Mouse (Mus musculus): ENCODE data around the gene Zfp524.
"Not testable (repeated sequence)": the region's sequence is repeated elsewhere in the genome, so short reads cannot be mapped to it uniquely, and the experiment has no call there.

Gene Zfp524

GRCm38 (mm10) chr7:5014251-5015117 is at the start of gene Zfp524, which contains the start of gene Fiz1:
Zfp524 (plus strand) TSS chr7:5014415.
Fiz1 (minus strand) TSS chr7:5014697.
- DNase-seq (ENCODE audit: low read depth, low spot score), result peak; percentile 96

- DNase-seq (ENCODE audit: low read depth, low spot score), result no peak
Measured at GRCm38 (mm10) chr7:4964988-4965387, 49.2 kb upstream of the Zfp524 start.

GRCm38 (mm10) chr7:4971068-4971467 is 43.1 kb upstream of the Zfp524 start, which contains the start of gene Sbk3:
Sbk3 (minus strand) TSS chr7:4971168.
- no peak for DNase-seq (ENCODE audit: low read depth, low spot score)

GRCm38 (mm10) chr7:4971710-4972109 is 42.5 kb upstream of the Zfp524 start:
- no peak for DNase-seq (ENCODE audit: low read depth, low spot score)

GRCm38 (mm10) chr7:4972321-4973047 is 41.7 kb upstream of the Zfp524 start:
- DNase-seq (ENCODE audit: low read depth, low spot score), result no peak

- DNase-seq (ENCODE audit: low read depth, low spot score), result no peak
Measured at GRCm38 (mm10) chr7:4975455-4975854, 38.8 kb upstream of the Zfp524 start.

DNA sequence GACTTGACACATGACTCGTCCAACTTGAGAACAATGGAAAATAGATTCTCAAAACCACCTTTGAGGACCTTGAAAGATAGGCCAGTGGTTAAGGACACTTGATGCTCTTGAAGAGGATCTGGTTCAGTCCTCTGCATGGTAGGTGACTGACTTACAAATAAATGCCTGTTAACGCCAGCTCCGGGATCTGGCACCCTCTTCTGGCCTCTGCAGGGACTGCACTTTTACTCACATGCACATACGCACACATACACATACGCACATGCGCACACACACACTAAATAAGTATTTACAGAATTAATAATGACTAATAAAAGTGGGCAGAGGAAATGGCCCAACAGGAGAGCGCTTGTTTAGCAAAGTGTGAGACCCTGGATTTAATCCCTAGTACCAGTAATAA is 37.4 kb upstream of the Zfp524 start:
- no peak for DNase-seq (ENCODE audit: low read depth, low spot score)

- DNase-seq (ENCODE audit: low read depth, low spot score), result no peak
Measured at GRCm38 (mm10) chr7:4988250-4988649, 26.0 kb upstream of the Zfp524 start.

- no peak for DNase-seq (ENCODE audit: low read depth, low spot score)
Measured at GRCm38 (mm10) chr7:4993347-4993998, 20.7 kb upstream of the Zfp524 start.

DNA sequence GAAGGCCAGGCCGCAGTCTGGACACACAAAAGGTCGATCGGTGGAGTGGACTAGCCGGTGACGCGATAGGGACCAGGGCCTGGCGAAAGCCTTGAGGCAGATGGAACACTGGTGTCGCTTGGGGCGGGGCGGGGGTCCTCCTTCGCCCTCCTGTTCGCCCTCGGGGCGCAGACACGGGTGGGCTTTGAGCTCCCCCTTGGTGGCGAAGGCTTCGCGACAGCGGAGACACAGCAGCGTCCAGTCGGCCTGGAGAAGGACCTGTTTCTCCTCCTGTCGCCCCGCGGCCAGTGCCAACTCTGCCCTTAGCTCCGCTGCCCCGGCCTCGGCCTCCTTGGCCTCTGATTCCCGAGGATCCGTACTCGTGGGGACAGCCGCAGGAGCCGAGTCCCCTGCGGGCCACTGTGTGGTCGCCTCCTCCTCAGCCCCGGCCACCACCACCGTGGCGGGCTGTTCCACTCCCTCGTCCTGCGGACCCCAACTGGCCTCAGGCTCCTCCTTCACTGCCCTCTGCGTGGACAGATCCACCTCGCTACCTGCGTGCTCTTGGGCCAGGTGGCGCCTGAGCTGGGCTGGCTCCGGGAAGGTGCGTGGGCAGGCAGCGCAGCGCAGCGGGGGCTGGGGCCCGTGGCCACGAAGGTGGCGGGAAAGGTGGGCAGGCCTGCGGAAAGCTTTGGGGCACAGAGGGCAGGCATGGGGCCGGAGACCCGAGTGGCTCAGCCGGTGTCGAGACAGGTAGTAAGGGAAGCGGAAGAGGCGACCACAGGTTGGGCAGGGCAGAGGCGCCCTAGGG is 20.0 kb upstream of the Zfp524 start:
- DNase-seq (ENCODE audit: low read depth, low spot score), result no peak

DNA sequence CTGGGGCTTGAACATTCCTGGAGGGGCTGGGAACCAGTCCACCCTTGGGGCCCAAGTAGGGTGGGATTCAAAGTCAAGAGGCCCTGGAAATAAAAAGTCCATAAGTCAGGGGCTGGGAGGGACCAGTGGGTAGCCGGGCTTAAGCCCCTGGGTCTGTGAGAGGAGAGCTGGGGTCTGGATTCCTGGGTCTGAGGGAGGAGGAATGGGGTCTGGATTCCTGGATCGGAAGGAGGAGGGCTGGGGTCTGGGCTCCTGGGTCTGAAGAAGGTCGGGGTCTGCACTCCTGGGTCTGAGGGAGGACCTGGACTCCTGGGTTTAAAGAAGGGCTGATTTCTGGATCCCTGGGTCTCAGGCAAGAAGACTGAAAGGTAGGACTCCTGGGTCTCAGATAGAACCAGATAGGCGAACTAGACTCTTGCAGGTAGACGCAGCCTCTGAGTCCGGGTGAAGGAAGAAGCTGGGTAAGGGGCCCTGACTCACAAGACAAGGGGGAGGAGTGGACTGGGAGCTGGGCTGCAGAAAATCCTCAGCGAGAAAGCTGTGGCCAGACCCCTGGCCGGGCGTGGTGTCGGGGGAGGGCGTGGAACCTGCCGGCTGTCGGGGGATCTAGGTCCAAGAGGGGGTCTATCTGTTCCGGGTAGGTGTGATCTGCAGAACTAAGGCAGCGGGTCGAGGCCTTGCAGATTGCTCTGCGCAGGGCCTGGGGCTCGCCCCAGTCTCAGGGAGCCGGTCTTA is 18.8 kb upstream of the Zfp524 start:
- no peak for DNase-seq (ENCODE audit: low read depth, low spot score)

GRCm38 (mm10) chr7:4996003-4996895 is 18.0 kb upstream of the Zfp524 start, which contains the start of gene Zfp579:
Zfp579 (minus strand) TSS chr7:4996158.
- no peak for DNase-seq (ENCODE audit: low read depth, low spot score)

DNA sequence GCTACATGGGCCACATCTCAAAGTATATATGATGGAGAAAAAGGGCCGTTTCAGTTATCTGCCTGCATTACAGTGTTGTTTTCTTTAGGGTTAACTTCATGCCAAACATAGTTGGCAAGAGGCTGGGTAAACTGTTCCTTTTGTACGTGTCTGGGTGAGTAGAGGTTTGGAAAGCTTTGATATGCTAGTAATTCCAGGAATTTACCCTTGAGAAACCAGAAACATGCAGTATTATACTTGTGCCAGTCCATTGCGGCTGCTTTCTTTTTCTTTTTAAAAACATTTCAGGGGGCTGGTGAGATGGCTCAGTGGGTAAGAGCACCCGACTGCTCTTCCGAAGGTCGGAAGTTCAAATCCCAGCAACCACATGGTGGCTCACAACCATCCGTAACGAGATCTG is 17.3 kb upstream of the Zfp524 start:
- no peak for DNase-seq (ENCODE audit: low read depth, low spot score)

- DNase-seq (ENCODE audit: low read depth, low spot score), result no peak
Measured at GRCm38 (mm10) chr7:4999876-5000275, 14.3 kb upstream of the Zfp524 start.

DNA sequence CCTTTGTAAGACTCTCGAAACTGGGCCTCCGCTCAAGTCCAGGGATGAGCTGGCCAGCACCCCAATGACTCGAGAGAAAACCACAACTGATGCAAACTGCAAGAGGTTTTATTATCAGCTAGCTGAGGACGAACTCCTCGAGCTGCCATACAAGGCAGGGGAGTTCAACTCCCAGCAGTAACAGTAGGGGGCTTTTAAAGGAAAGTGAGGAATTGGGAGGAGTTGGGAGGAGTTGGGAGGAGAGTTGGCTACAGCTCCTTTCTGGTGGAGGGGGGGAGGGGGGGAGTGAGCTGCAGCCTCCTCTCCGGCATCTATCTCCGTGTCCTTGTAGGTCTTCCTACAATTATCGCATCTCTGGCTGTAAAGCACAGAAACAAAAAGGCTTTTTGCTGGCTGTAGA is 11.3 kb upstream of the Zfp524 start:
- DNase-seq (ENCODE audit: low read depth, low spot score), result not testable (repeated sequence)

- DNase-seq (ENCODE audit: low read depth, low spot score), result no peak
Measured at GRCm38 (mm10) chr7:5008229-5008628, 6.0 kb upstream of the Zfp524 start.

DNA sequence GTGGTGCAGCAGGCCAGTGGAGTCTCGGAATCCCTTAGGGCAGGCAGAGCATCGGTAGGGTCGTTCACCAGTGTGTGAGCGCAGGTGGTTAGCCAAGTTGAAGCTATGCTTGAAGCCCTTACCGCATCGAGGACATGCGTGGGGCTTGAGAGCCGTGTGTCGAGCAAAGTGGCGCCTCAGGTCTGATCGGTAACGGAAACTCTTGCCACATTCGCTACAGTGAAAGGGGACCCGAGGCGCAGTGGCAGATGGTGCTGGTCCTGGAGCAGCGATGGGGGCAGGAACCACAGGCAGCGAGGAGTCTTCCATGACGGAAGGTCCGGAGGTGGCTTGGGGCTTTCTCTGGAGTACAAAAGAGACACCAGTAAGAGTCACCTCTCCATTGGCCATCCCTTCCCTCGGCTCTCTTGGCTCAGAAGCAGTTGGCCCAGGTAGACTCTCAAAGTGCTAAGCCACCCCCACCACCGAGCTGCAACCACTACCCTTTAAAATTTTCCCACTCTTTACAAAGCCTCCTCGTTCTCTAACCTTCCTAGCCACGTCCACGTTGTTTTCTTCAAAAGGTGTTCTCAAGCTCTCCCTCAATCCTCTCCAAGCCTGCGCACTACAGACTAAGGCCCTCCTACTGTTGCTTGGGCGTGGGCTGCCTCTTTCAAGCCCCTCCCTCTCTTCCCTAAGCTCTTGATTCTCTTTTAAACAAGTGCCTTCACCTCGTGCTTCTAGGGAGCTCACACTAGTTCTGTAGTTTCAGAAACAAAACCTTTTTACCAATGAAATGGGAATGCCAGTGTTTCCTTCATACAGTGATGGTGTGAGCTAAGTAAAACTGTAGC is 1.3 kb upstream of the Zfp524 start:
- DNase-seq (ENCODE audit: low read depth, low spot score), result no peak

DNA sequence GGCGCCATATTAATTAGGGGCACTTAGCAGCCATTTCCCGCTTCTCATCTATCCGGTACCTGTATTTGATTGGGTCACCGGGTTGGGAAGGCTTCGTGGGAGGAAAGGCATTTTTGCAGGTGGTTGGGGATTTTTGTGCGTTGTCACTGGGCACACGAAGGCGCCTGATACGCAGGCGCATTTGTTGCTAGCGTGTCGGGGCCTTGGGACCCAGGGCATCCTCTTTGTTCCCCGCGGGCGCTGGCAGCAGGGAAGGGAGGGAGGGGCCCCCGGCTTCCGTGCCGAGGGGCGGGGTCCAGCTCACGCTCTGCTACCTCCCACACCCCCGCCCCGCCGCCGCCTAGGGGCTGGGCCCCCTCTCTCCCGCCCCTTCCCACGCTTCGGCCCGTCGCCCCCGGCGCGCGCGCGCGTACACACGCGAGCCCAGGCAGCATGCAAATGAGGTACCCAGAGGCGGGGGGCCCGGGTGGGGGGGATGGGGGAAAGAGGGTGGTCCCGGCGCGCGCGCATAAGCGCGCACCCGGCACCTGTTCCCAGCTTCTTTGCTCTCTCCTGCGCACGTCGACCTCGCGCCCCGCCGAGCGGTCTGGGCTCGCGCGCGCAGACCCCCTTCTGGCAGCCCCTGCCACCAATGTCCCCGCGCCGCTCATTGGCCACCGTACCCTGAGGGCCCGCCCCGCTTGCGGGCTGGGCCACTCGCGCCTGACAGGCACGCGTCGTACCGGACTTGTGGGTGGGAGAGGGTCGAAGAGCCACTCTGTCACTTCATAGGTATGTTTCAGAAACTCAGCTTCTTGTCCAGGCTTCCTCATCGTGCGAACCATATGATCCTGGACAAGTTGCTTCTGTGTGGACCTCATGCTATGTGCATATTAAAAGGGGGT is 1.1 kb downstream of the Zfp524 start, which contains the start of gene Gm44973:
Gene Gm44973 (plus strand): TSS at position 379 of the 884 bp plus-strand sequence.
- peak; percentile 89 for DNase-seq (ENCODE audit: low read depth, low spot score)
